Mouse (Mus musculus) limb, embryonic 14.5 days (tissue): ENCODE measurements around the gene Ankrd44. TPM values are rescaled to one million over a fixed set of nuclear protein-coding genes. Genes with fewer than 3 reads are reported as not detected.
A peak's percentile ranks its signal among the peaks of the same experiment; 100 is the strongest.

Source experiments
- ATAC-seq: fragments of 200-750 bp; cut with Nextera tagmentation; 2 replicates; pipeline ENCODE4 v1.8.0; 2017; ENCODE audit warnings: low read depth, moderate number of reproducible peaks, moderate TSS enrichment; ENCODE audit not compliant: low FRiP score
- DNase-seq: peaks from one replicate; pipeline ENCODE4 v3.0.0-alpha.2; 2015; ENCODE audit warnings: low spot score
- H3K27ac ChIP-seq: fragments of 300-500 bp; sonication (generic); replicated peaks from 2 replicates; pipeline ENCODE4 v1.5.1; 2014; ENCODE audit warnings: low read depth, mild to moderate bottlenecking, low read length, moderate library complexity, mixed read lengths
- H3K27me3 ChIP-seq: fragments of 300-500 bp; sonication (generic); 2 replicates; pipeline ENCODE4 v1.6.1; 2014; ENCODE audit warnings: low read length, mixed read lengths; ENCODE audit not compliant: control insufficient read depth, insufficient read depth
- H3K36me3 ChIP-seq: fragments of 300-500 bp; sonication (generic); 2 replicates; pipeline ENCODE4 v1.6.1; 2014; ENCODE audit warnings: mild to moderate bottlenecking, low read length, moderate library complexity, mixed read lengths; ENCODE audit not compliant: control insufficient read depth, insufficient read depth
- H3K4me1 ChIP-seq: fragments of 300-500 bp; sonication (generic); 2 replicates; pipeline ENCODE4 v1.6.1; 2014; ENCODE audit warnings: antibody characterized with exemption, low read length, mixed read lengths; ENCODE audit not compliant: control insufficient read depth, insufficient read depth
- H3K4me2 ChIP-seq: fragments of 300-500 bp; sonication (generic); replicated peaks from 2 replicates; pipeline ENCODE4 v1.6.1; 2014; ENCODE audit warnings: low read depth, mild to moderate bottlenecking, low read length, moderate library complexity; ENCODE audit not compliant: severe bottlenecking
- H3K4me3 ChIP-seq: fragments of 300-500 bp; sonication (generic); replicated peaks from 2 replicates; pipeline ENCODE4 v1.5.1; 2014; ENCODE audit warnings: low read length
- H3K9ac ChIP-seq: fragments of 300-500 bp; sonication (generic); 2 replicates; pipeline ENCODE4 v1.6.1; 2014; ENCODE audit warnings: mild to moderate bottlenecking, low read depth, low read length, moderate library complexity; ENCODE audit not compliant: severe bottlenecking
- H3K9me3 ChIP-seq: fragments of 300-500 bp; sonication (generic); 2 replicates; pipeline ENCODE4 v1.6.1; 2016; ENCODE audit warnings: low read length; ENCODE audit not compliant: control insufficient read depth
- POLR2A ChIP-seq: fragments of 200-500 bp; IDR thresholded peaks from 2 replicates; pipeline ENCODE4 v1.8.0; 2012; ENCODE audit warnings: inconsistent platforms, mild to moderate bottlenecking, moderate library complexity, borderline replicate concordance; ENCODE audit not compliant: insufficient read depth, insufficient read length; ENCODE audit errors: extremely low read depth
- WGBS: fragments of 180-500 bp; shearing (Covaris S2); extraction: QIAGEN DNeasy Blood & Tissue Kit; methylation state at CpG from one replicate; pipeline ENCODE4 v1.1.7; 2014; 5-methylcytosine and 5-hydroxymethylcytosine counted together
- polyA plus RNA-seq, 2 experiments: library from polyadenylated mRNA; depleted of rRNA in 1 of 2; stranded (reverse) in 1 of 2; unstranded in 1 of 2; fragments of >200 nt; fragmentation: Nextera tagmentation in 1 of 2; extraction: Ambion mirVana in 1 of 2; gene quantifications; 2 replicates each; pipeline versions ENCODE4 v1.2.1 to v1.2.3; 2012 to 2014

Ankrd44 gene
- polyA plus RNA-seq, 2 experiments: 23.5 to 38.8 TPM

DNA sequence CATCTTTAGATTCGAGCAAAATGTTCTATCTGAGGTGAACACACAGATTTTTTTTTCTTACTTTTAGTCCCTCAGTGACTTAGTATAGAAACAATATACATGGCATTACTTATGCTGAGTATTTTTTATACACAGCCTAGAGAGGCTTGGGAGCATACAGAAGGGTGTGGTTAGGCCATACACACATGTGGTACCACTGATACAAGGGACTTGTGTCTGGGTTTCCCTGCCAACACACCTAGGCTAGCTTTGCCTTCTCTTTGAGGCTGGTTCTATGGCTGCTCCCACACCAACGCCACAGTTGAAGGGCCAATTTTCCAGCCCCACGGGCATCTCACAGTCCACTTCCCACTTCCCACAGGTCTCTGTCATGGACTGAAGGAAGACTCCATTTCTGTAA is 70.2 kb downstream of the Ankrd44 start:
- TF ChIP-seq POLR2A: no peak
- Histone ChIP-seq H3K4me2 (no peak overlapping the region), H3K36me3 (no peaks in the 10 kb centered on the region), H3K9me3 (no peaks in the 10 kb centered on the region), H3K27ac (no peak overlapping the region), H3K4me1 (peaks cover 10% of the 10 kb centered on the region), H3K4me3 (no peak overlapping the region), H3K27me3 (no peaks in the 10 kb centered on the region), H3K9ac (no peak overlapping the region)
- WGBS: 81% methylated on average over 3 of the region's 3 CpGs
- ATAC-seq (no peak), DNase-seq (no peak)

DNA sequence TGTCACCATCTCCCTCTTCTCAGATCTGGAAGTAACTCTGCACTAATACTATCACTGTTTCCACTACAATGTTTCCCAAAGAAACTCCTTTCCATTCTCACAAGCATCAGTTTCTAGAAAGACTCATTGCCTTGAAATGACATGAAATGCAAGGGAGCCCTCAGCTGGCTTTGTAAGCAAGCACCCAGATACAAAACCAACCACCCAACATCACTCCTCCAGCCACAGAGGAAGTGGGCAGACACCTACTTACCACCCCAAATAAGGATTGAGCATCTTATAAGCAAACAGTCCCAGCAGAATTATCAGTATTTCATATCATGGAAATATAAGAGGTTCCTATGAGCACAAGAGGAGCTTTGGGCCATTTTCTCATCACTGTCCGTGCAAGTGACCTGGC is 71.8 kb downstream of the Ankrd44 start:
- H3K4me3 ChIP-seq: no peak overlapping the region
- no peak for TF ChIP-seq POLR2A
- no peak for DNase-seq
- H3K9ac ChIP-seq: no peak overlapping the region
- H3K4me2 ChIP-seq: no peak overlapping the region
- H3K27ac ChIP-seq: no peak overlapping the region
- ATAC-seq: no peak
- peaks cover 20% of the 10 kb centered on the region for H3K4me1 ChIP-seq
- 79% methylated on average over 1 of the region's 1 CpGs for WGBS
- H3K36me3 ChIP-seq: no peaks in the 10 kb centered on the region
- H3K9me3 ChIP-seq: no peaks in the 10 kb centered on the region
- no peaks in the 10 kb centered on the region for H3K27me3 ChIP-seq

DNA sequence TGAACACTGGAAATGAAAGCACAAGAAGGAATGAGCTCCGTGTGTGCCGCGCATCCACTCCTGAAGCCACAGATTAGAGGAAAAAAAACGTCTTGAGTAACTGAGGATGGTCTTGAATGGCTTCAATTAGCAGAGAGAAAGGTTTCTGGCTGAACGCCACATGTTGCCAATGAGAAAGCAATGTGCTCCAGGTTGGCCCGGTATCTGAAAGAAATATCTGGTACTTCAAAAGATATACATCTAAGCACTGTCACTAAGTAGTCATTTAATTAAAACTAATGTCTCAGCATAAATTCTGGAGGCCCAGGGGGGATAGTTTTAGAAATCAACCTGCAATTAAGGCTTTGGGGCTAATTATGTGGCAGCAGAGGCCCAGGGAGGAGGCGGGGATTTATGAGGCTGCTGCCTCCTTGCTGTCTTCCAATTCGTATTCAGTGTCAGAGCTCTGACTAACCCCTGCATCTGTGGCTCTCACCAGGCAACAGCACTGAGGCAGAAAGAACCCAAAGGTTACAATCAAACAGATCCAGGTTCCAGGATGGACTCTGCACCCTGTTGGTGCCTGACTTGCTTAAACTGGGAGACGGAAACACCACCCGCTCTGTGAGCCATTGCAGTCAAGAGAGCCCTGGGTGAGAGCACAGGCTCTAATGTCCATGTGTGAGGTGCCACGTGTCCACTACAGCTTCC is 72.7 kb downstream of the Ankrd44 start:
- ATAC-seq: no peak
- Histone ChIP-seq H3K4me2 (no peak overlapping the region), H3K4me1 (peaks cover 20% of the 10 kb centered on the region), H3K4me3 (no peak overlapping the region), H3K27me3 (no peaks in the 10 kb centered on the region), H3K9me3 (no peaks in the 10 kb centered on the region), H3K27ac (no peak overlapping the region), H3K36me3 (no peaks in the 10 kb centered on the region), H3K9ac (no peak overlapping the region)
- DNase-seq: peak; percentile 23
- TF ChIP-seq POLR2A: no peak
- 31% methylated on average over 11 of the region's 11 CpGs for WGBS

DNA sequence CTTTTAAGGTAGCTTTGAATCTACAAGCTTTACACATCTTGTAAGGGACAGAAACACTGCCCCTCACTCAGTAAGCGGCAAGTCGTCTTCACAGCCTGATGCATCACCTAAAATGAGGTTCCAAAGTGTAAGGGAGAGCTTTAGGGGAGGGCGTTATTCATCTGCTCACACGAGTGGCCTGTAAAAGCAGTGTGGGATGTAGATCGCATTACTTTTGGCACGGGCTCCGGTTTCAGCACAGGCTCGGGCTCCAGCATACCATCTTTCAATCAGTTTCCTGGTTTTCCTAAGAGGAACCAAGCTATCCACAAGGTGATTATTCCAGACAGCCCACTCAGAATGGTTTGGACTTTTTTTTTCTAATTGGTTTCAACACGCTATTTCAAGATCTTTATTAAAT is 74.6 kb downstream of the Ankrd44 start:
- H3K4me1 ChIP-seq: peaks cover 28% of the 10 kb centered on the region
- H3K9me3 ChIP-seq: no peaks in the 10 kb centered on the region
- H3K36me3 ChIP-seq: no peaks in the 10 kb centered on the region
- no peak overlapping the region for H3K9ac ChIP-seq
- TF ChIP-seq POLR2A: no peak
- H3K4me2 ChIP-seq: no peak overlapping the region; the same call in 1 of the 2 replicates
- peak; percentile 68; the same call in 1 of the 2 replicates for ATAC-seq
- 12% methylated on average over 9 of the region's 9 CpGs for WGBS
- DNase-seq: peak; percentile 70
- H3K27ac ChIP-seq: no peak overlapping the region
- H3K4me3 ChIP-seq: no peak overlapping the region
- no peaks in the 10 kb centered on the region for H3K27me3 ChIP-seq

DNA sequence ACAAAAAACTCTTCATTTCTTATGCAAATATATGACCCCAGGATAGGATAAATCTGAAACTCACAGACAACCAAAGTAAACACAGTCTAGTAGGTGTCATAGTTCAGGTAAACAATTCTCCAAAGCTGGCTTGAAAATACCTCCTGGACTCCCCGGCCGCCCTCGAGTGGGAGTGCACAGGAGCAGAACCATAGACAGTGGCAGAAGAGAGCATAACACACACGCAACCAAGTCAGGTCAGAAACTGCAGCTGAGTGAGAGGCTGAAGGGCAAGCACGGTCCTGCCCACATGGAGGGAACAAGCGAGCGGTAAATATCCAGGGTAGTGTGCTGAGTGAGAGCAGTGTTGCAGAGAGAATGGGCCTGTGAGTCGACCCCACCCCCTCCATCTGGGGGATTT is 76.1 kb downstream of the Ankrd44 start:
- no peak for TF ChIP-seq POLR2A
- 62% methylated on average over 8 of the region's 8 CpGs for WGBS
- no peak overlapping the region for H3K9ac ChIP-seq
- H3K36me3 ChIP-seq: no peaks in the 10 kb centered on the region
- H3K27ac ChIP-seq: no peak overlapping the region
- DNase-seq (no peak), ATAC-seq (no peak)
- H3K27me3 ChIP-seq: no peaks in the 10 kb centered on the region
- H3K4me3 ChIP-seq: no peak overlapping the region
- peaks cover 36% of the 10 kb centered on the region for H3K4me1 ChIP-seq
- H3K4me2 ChIP-seq: no peak overlapping the region
- no peaks in the 10 kb centered on the region for H3K9me3 ChIP-seq
